ENCODE assay signal across 25 mouse cellular contexts in the genomic region with DNA sequence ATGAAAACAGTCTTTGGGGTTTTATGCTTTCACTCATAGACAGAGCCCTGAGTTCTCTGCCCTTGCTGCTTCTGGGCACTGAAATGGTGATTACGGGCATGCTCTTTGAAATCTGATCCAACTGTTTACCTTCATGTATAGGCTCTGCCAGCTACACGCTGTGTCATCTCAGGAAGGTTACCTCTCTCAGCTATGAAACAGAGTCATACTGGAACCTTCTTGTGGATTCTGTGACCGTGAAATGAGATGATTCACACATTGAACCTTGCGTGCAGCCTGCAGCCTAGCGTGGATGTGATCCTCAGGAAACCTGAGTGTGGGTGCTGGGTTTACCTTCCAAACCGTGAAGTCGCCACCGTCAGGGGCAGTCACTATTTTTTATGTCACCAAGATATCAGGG.
"Had no signal": no experiment of that assay in that cellular context is flagged by ENCODE, and none has a peak within 500 bp of the region (broad histone marks: within the 10 kb centered on the region; RNA-seq: fewer than 3 reads in every experiment).

No protein-coding gene starts in this region.

- H3K4me2 ChIP-seq: embryonic facial prominence, embryonic 12.5 days; embryonic facial prominence, embryonic 13.5 days; embryonic facial prominence, embryonic 15.5 days; forebrain, embryonic 12.5 days; forebrain, embryonic 13.5 days; forebrain, embryonic 15.5 days had no signal

- H3K9me3 ChIP-seq: embryonic facial prominence, embryonic 10.5 days; embryonic facial prominence, embryonic 12.5 days; embryonic facial prominence, embryonic 13.5 days; embryonic facial prominence, embryonic 15.5 days; forebrain, embryonic 10.5 days; forebrain, embryonic 12.5 days; forebrain, embryonic 13.5 days; forebrain, embryonic 15.5 days had no signal

- H3K4me3 ChIP-seq: embryonic facial prominence, embryonic 10.5 days; embryonic facial prominence, embryonic 12.5 days; embryonic facial prominence, embryonic 13.5 days; embryonic facial prominence, embryonic 15.5 days; erythroblast, embryonic 14.5 days; forebrain, embryonic 10.5 days; forebrain, embryonic 12.5 days; forebrain, embryonic 13.5 days; forebrain, embryonic 15.5 days; gastrocnemius, adult 2 months; heart, adult 2 months had no signal

- H3K27me3 ChIP-seq: embryonic facial prominence, embryonic 12.5 days; embryonic facial prominence, embryonic 13.5 days; forebrain, embryonic 13.5 days; forebrain, embryonic 15.5 days had no signal

- H3K9ac ChIP-seq: embryonic facial prominence, embryonic 12.5 days; embryonic facial prominence, embryonic 13.5 days; embryonic facial prominence, embryonic 15.5 days; forebrain, embryonic 12.5 days; forebrain, embryonic 13.5 days; forebrain, embryonic 15.5 days; forebrain, postnatal 0 days had no signal

- H3K27ac ChIP-seq: embryonic facial prominence, embryonic 10.5 days; embryonic facial prominence, embryonic 12.5 days; embryonic facial prominence, embryonic 13.5 days; embryonic facial prominence, embryonic 15.5 days; forebrain, embryonic 10.5 days; forebrain, embryonic 12.5 days; forebrain, embryonic 13.5 days; forebrain, embryonic 15.5 days; gastrocnemius, adult 2 months; heart, adult 2 months had no signal

- H3K36me3 ChIP-seq: embryonic facial prominence, embryonic 10.5 days; embryonic facial prominence, embryonic 12.5 days; embryonic facial prominence, embryonic 13.5 days; embryonic facial prominence, embryonic 15.5 days; forebrain, embryonic 10.5 days; forebrain, embryonic 12.5 days; forebrain, embryonic 15.5 days had no signal

- ATAC-seq: forebrain, embryonic 13.5 days; forebrain, embryonic 14.5 days; forebrain, embryonic 15.5 days; forebrain, embryonic 16.5 days; forebrain, postnatal 0 days had no signal

- DNase-seq: cerebellum, adult 9-11 months; cerebellum, postnatal 14 days; cerebellum, postnatal 25 days; cerebellum, postnatal 36 days; embryo, embryonic 11 days; forebrain, postnatal 0 days; gastrocnemius, adult 2 months; gastrocnemius, postnatal 10 days; gastrocnemius, postnatal 14 days; gastrocnemius, postnatal 25 days; gastrocnemius, postnatal 36 days; heart, adult 11 months; heart, adult 18-20 months; heart, adult 2 months had no signal
